Mouse (Mus musculus) activated CD4-positive, CD25-positive, alpha-beta regulatory T cell, adult 4 months (primary cell): ENCODE results near the gene Zfp512. TPM values are rescaled to one million over a fixed set of nuclear protein-coding genes. Genes with fewer than 3 reads are reported as not detected.

Source experiments
- polyA plus RNA-seq, 2 experiments: library from polyadenylated mRNA; unstranded; fragments of 100-300 nt; shearing (Covaris generic); gene quantifications; one replicate each; pipeline ENCODE4 v1.2.1; 2017

Gene Zfp512
- polyA plus RNA-seq, 2 experiments from 2014 or later, result 25.5 to 33.0 TPM

Other genes starting within 250 kb of the Zfp512 start
- 10 to 100 TPM; 57.8 to 69.6 TPM for gene Ppm1g, start 231.7 kb upstream of the Zfp512 start, polyA plus RNA-seq
- 10 to 100 TPM; 90.1 to 91.2 TPM for gene Nrbp1, start 211.6 kb upstream of the Zfp512 start, polyA plus RNA-seq
- gene Gm9970, start 211.2 kb upstream of the Zfp512 start, polyA plus RNA-seq, result not detected
- gene Krtcap3, start 200.7 kb upstream of the Zfp512 start, polyA plus RNA-seq, result 10 to 100 TPM; 26.6 to 35.5 TPM
- gene Ift172, start 161.3 kb upstream of the Zfp512 start, polyA plus RNA-seq, result 1 to 10 TPM; 2.6 to 7.2 TPM
- gene Fndc4, start 156.4 kb upstream of the Zfp512 start, polyA plus RNA-seq, result not detected
- not detected for gene Gckr, start 155.0 kb upstream of the Zfp512 start, polyA plus RNA-seq
- gene 4930548H24Rik, start 33.3 kb downstream of the Zfp512 start, polyA plus RNA-seq, result under 1 TPM in 1 of 2 experiments, not detected in 1; 0.26 TPM
- gene Gpn1, start 42.3 kb downstream of the Zfp512 start, polyA plus RNA-seq, result 10 to 100 TPM; 38.6 to 47.4 TPM
- gene Slc4a1ap, start 74.6 kb downstream of the Zfp512 start, polyA plus RNA-seq, result 10 to 100 TPM; 25.9 to 26.9 TPM
- gene Supt7l, start 75.4 kb downstream of the Zfp512 start, polyA plus RNA-seq, result 10 to 100 TPM; 20.1 to 23.5 TPM
- gene Mrpl33, start 144.5 kb downstream of the Zfp512 start, polyA plus RNA-seq, result 100 to 1,000 TPM; 343 to 421 TPM
- gene Rbks, start 245.2 kb downstream of the Zfp512 start, polyA plus RNA-seq, result 10 to 100 TPM; 16.9 to 18.2 TPM
- 10 to 100 TPM; 92.9 to 93.6 TPM for gene Babam2, start 245.3 kb downstream of the Zfp512 start, polyA plus RNA-seq